Mouse (Mus musculus): ENCODE measurements around the gene Aasdh. TPM values are rescaled to one million over a fixed set of nuclear protein-coding genes. Genes with fewer than 3 reads are reported as not detected.

Aasdh gene
- total RNA-seq, 2 experiments from 2014 or later: 21.9 to 33.9 TPM

- no peak for ATAC-seq (replicated peaks; ENCODE audit: poor library complexity, severe bottlenecking)
Observed at GRCm38 (mm10) chr5:76844618-76845186, 60.6 kb downstream of the Aasdh start.

DNA sequence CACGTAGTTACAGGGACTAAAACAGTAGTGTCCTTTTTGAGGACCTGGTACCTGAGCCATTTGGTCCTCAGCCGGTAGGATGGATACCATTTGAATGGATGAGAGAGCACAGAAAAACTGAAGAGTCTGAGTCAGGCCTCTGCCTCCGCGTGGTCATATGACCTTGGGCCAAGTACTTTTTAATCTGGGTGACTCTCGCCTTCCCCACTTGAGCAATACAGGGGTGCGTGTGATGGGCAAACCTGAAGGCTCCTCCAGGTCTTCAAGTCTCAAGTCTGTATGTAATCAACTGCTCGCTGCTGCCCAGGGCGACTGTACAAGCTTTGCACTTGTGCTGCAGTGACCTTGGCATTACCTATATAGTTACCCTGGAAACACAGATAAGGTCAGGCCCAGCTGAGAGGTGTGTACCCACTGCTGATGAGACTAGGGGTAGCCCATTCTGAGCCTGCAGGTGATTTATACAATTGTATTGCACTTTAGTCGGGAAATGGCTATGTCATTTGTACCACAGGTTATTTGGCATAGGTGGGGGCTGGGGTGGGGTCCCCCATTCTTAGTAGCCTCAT lies 61.4 kb downstream of the Aasdh start:
- no peak for ATAC-seq (replicated peaks; ENCODE audit: poor library complexity, severe bottlenecking)

DNA sequence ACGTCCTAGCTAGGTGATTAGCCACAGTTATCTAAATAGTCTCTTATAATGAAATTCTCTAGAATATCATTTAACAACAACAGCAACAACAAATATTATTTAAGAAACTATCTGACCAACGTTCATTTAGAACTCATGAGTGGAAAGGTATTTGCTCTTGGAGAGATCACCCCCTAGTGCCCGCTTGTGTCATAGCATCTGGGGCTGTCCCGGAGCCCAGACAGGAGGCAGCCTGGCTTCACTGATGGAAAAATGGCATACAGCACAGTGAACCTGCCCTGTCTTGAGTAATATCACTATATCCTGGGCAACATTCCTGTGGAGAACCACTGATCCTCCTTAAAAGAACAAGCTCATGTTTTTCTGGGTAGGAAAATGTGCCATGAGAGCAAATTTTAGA lies 61.9 kb downstream of the Aasdh start:
- ATAC-seq (replicated peaks; ENCODE audit: poor library complexity, severe bottlenecking): peak; percentile 81

DNA sequence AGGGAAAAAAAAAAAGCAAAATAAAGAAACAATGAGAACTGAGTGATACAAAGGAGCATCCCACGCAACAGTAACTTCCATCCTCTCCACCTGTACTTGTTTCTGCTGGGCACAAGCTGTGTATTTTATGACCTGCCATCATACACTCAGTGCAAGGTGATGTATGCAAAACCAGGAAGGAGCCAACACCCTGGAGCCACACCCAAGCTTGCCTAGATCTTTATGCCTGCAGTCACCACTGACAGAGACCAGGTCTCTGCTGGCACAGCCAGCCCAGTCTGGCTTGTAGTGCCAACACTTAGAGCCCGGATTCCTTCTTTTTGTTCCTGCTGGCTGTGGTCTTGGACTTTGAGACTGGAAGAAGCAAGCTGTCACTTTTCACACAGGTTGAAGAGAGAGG lies 63.5 kb downstream of the Aasdh start:
- ATAC-seq (replicated peaks; ENCODE audit: poor library complexity, severe bottlenecking): no peak

- ATAC-seq (replicated peaks; ENCODE audit: poor library complexity, severe bottlenecking): no peak
Observed at GRCm38 (mm10) chr5:76839786-76840185, 65.5 kb downstream of the Aasdh start.

- no peak for ATAC-seq (replicated peaks; ENCODE audit: poor library complexity, severe bottlenecking)
Observed at GRCm38 (mm10) chr5:76837018-76837417, 68.3 kb downstream of the Aasdh start.

DNA sequence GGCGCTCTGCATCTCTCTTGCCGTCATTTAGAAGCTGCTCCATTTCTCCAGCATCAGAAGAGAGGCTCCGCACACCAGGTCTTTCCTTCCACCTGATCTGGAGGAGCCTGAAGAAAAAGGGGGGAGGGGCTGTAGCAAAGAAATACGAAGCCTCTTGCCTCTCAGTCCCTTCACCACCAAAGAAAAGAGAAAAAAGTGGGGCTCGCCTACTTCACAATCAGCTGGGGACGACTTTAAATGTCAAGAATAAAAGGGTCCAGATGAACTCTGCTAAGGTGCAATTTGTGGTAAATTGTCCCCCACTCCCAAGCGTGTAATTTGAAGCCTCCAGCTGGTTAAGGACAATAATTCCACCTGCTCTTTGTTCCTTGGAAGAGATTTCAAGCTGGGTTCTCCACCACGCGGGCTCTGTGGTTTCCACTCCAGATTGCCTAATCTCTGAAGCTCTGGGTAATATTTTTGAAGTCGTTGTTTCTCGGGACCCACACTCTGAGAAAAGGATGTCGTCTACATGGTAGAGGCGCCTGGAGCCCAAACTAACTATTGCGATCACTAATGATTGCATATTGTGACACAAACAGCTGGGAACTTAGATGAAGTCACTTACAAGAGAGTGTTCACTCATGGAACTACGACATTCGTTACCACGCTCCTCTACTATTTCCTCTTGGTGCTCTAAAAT lies 72.6 kb downstream of the Aasdh start:
- peak; percentile 90 for ATAC-seq (replicated peaks; ENCODE audit: poor library complexity, severe bottlenecking)

GRCm38 (mm10) chr5:76828527-76829240 lies 76.6 kb downstream of the Aasdh start:
- ATAC-seq (replicated peaks; ENCODE audit: poor library complexity, severe bottlenecking): no peak

Other genes with a start within 250 kb of the Aasdh start
- 0.17 and 6.0 TPM in 2 replicates for gene C530008M17Rik, start 249.0 kb downstream of the Aasdh start, total RNA-seq (2014; fragmentation: Nextera tagmentation)
- 0.10 and 0.52 TPM in 2 replicates for gene C530008M17Rik, start 249.0 kb downstream of the Aasdh start, total RNA-seq (2017)
- gene Paics, start 45.8 kb upstream of the Aasdh start, total RNA-seq (2014; fragmentation: Nextera tagmentation): 266 and 303 TPM in 2 replicates
- 463 and 482 TPM in 2 replicates for gene Paics, start 45.8 kb upstream of the Aasdh start, total RNA-seq (2017)
- 45.5 and 46.1 TPM in 2 replicates for gene Ppat, start 46.1 kb upstream of the Aasdh start, total RNA-seq (2014; fragmentation: Nextera tagmentation)
- gene Ppat, start 46.1 kb upstream of the Aasdh start, total RNA-seq (2017): 73.6 and 87.8 TPM in 2 replicates
- 188 and 189 TPM in 2 replicates for gene Srp72, start 69.2 kb upstream of the Aasdh start, total RNA-seq (2014; fragmentation: Nextera tagmentation)
- 145 and 146 TPM in 2 replicates for gene Srp72, start 69.2 kb upstream of the Aasdh start, total RNA-seq (2017)
- gene Arl9, start 98.5 kb upstream of the Aasdh start, total RNA-seq (2014; fragmentation: Nextera tagmentation): 2.3 TPM in 1 of 2 replicates, not detected in the other
- gene Arl9, start 98.5 kb upstream of the Aasdh start, total RNA-seq (2017): not detected in 2 replicates
- not detected in 2 replicates for gene Thegl, start 110.5 kb upstream of the Aasdh start, total RNA-seq (2014; fragmentation: Nextera tagmentation)
- not detected in 2 replicates for gene Thegl, start 110.5 kb upstream of the Aasdh start, total RNA-seq (2017)
- gene Hopx, start 209.6 kb upstream of the Aasdh start, total RNA-seq (2014; fragmentation: Nextera tagmentation): 4.8 and 5.4 TPM in 2 replicates
- gene Hopx, start 209.6 kb upstream of the Aasdh start, total RNA-seq (2017): 1.9 and 3.7 TPM in 2 replicates